Mouse (Mus musculus): ENCODE results near the gene Cln6.

Gene Cln6

DNA sequence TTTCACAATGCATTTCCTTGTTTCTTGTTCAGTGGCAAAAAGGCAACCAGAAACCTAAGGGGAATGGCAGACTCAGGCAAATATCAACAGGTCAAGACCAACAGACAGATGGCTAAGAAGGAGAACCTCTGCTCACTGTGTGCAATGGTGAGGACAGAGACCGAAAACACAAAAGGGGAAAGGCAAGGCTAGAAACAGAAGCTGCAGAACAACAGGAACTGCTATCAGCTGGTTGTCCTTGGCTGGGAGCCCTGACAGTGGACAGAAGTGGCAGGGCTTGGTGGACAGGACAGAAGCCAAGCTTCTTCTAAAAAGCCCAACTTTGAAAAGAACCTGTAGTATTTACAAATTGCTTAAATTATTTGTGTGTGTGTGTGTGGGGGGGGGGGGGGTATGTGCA is 55.9 kb downstream of the Cln6 start:
- DNase-seq (ENCODE audit: low spot score): no peak
